Mouse (Mus musculus) bone marrow macrophage, adult 2 months (primary cell): ENCODE measurements at regions not wholly inside any gene's neighbourhood (a gene's known extent, or its start where the extent isn't known, plus 50 kb on each side); places are given as distances from the start of the nearest gene placed in this dataset.

Experiments used
- CTCF ChIP-seq: IDR thresholded peaks from 2 replicates; pipeline ENCODE4 v1.5.1; 2012; ENCODE audit warnings: low read depth, mild to moderate bottlenecking, low read length, moderate library complexity
- POLR2A ChIP-seq: IDR thresholded peaks from 2 replicates; pipeline ENCODE4 v1.6.1; 2012; ENCODE audit warnings: mild to moderate bottlenecking, low read depth, low read length, borderline replicate concordance

- TF ChIP-seq POLR2A (no peak), CTCF (no peak)
Measured at GRCm38 (mm10) chr13:113502528-113502927, 115.8 kb downstream of the Snx18 start.
